Mouse (Mus musculus) heart, postnatal 0 days (tissue): ENCODE measurements around the gene Hhex.

Experiments used
- CTCF ChIP-seq: IDR thresholded peaks from 2 replicates; pipeline ENCODE4 v1.5.1; 2016; ENCODE audit warnings: antibody characterized with exemption, control low read depth, low read depth
- EP300 ChIP-seq: IDR thresholded peaks from 2 replicates; pipeline ENCODE4 v1.6.1; 2016; ENCODE audit warnings: antibody characterized with exemption, low read depth

DNA sequence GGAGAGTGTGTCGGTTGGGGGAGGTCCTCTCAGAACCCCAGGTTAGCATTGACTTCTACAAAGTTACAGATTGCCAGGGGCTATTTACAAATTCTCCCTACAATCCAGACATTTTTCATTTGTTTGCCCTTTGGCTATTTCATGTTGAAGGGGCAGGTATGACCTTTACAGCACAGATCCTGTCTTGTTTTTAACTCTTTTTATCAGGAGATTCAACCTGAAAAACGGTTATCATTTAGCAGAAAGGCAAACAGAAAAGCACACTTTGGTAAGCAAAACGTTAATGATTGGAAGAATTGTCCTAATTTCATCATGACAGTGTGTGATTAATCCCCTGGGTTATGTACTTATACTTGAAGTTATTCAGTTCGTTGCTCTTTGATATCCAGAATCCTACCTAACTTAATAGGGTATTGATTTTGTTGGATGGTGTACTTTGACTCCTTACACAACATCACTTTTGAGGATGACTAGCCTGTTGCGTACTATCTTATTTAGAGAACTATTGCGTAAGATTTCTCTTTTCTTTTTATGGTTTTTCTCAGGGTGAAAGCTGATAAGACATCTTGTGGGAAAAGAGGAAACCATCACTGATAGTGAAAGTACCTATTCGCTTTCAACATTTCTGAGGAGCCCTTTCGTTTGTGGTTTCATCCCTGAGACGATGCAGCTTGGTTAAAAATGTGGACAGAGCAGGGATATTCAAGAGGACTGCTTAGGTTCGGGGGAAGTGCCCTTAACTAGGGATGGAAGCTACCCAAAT, 8.1 kb downstream of the Hhex start:
- TF ChIP-seq CTCF (no peak), EP300 (no peak)
